Mouse (Mus musculus) embryonic facial prominence, embryonic 12.5 days (tissue): ENCODE measurements around the gene Dync2li1. TPM values are rescaled to one million over a fixed set of nuclear protein-coding genes. Genes with fewer than 3 reads are reported as not detected.

Experiments
- ATAC-seq: fragments of 200-750 bp; cut with Nextera tagmentation; 2 replicates; pipeline ENCODE4 v1.8.0; 2017; ENCODE audit not compliant: insufficient number of reproducible peaks, insufficient read depth, low FRiP score, low TSS enrichment
- H3K27ac ChIP-seq: fragments of 300-500 bp; sonication (generic); 2 replicates; pipeline ENCODE4 v1.5.1; 2016; ENCODE audit warnings: mild to moderate bottlenecking
- H3K27me3 ChIP-seq: fragments of 300-500 bp; sonication (generic); 2 replicates; pipeline ENCODE4 v1.6.1; 2016; ENCODE audit warnings: mild to moderate bottlenecking, moderate library complexity
- H3K36me3 ChIP-seq: fragments of 300-500 bp; sonication (generic); 2 replicates; pipeline ENCODE4 v1.6.1; 2016; ENCODE audit warnings: mild to moderate bottlenecking
- H3K4me1 ChIP-seq: fragments of 300-500 bp; sonication (generic); 2 replicates; pipeline ENCODE4 v1.6.1; 2016
- H3K4me2 ChIP-seq: fragments of 300-500 bp; sonication (generic); replicated peaks from 2 replicates; pipeline ENCODE4 v1.6.1; 2016; ENCODE audit warnings: mild to moderate bottlenecking, moderate library complexity
- H3K4me3 ChIP-seq: fragments of 300-500 bp; sonication (generic); 2 replicates; pipeline ENCODE4 v1.5.1; 2016; ENCODE audit warnings: mild to moderate bottlenecking
- H3K9ac ChIP-seq: fragments of 300-500 bp; sonication (generic); 2 replicates; pipeline ENCODE4 v1.6.1; 2016; ENCODE audit warnings: mild to moderate bottlenecking, moderate library complexity
- H3K9me3 ChIP-seq: fragments of 300-500 bp; sonication (generic); 2 replicates; pipeline ENCODE4 v1.6.1; 2016; ENCODE audit warnings: mild to moderate bottlenecking, moderate library complexity
- WGBS: fragments of 180-500 bp; shearing (Covaris S2); methylation state at CpG from one replicate; pipeline ENCODE4 v1.1.7; 2016; 5-methylcytosine and 5-hydroxymethylcytosine counted together
- polyA plus RNA-seq: library from polyadenylated mRNA; unstranded; fragments of >200 nt; fragmentation: Nextera tagmentation; extraction: Ambion mirVana; gene quantifications from 2 replicates; pipeline ENCODE4 v1.2.1, GENCODE M21; 2016

The Dync2li1 gene
- polyA plus RNA-seq, 1 experiment from 2014 or later: 38.4 TPM

- H3K9ac ChIP-seq: no peak overlapping the region
- no peaks in the 10 kb centered on the region for H3K9me3 ChIP-seq
- ATAC-seq: no peak
- peaks cover 13% of the 10 kb centered on the region for H3K4me1 ChIP-seq
- H3K36me3 ChIP-seq: peaks cover 16% of the 10 kb centered on the region
- H3K27ac ChIP-seq: peak overlapping the region; percentile 26; the same call in 1 of the 2 replicates
- no peak overlapping the region for H3K4me3 ChIP-seq
- 59% methylated on average over 7 of the region's 7 CpGs for WGBS
- H3K4me2 ChIP-seq: no peak overlapping the region
- H3K27me3 ChIP-seq: no peaks in the 10 kb centered on the region
Measured at GRCm38 (mm10) chr17:84596501-84596900, 29.8 kb upstream of the Dync2li1 start.

- no peak overlapping the region for H3K4me2 ChIP-seq
- H3K27me3 ChIP-seq: no peaks in the 10 kb centered on the region
- no peak overlapping the region for H3K9ac ChIP-seq
- H3K4me3 ChIP-seq: no peak overlapping the region
- no peak for ATAC-seq
- no peak overlapping the region for H3K27ac ChIP-seq
- H3K4me1 ChIP-seq: peaks cover 13% of the 10 kb centered on the region
- WGBS: 93% methylated on average over 12 of the region's 12 CpGs
- H3K9me3 ChIP-seq: no peaks in the 10 kb centered on the region
- H3K36me3 ChIP-seq: peaks cover 9% of the 10 kb centered on the region; the same call in 1 of the 2 replicates
Measured at GRCm38 (mm10) chr17:84597859-84598258, 28.4 kb upstream of the Dync2li1 start.

GRCm38 (mm10) chr17:84598928-84599327 lies 27.4 kb upstream of the Dync2li1 start:
- no peak overlapping the region for H3K4me3 ChIP-seq
- ATAC-seq: no peak
- peaks cover 13% of the 10 kb centered on the region for H3K4me1 ChIP-seq
- 52% methylated on average over 7 of the region's 7 CpGs for WGBS
- 0 out of 2 replicates have a peak overlapping the region, but pooled peaks have one; percentile 14 for H3K27ac ChIP-seq
- H3K9me3 ChIP-seq: no peaks in the 10 kb centered on the region
- no peak overlapping the region for H3K4me2 ChIP-seq
- H3K27me3 ChIP-seq: no peaks in the 10 kb centered on the region
- peaks cover 6% of the 10 kb centered on the region; the same call in 1 of the 2 replicates for H3K36me3 ChIP-seq
- no peak overlapping the region for H3K9ac ChIP-seq

- H3K9me3 ChIP-seq: no peaks in the 10 kb centered on the region
- no peaks in the 10 kb centered on the region for H3K36me3 ChIP-seq
- no peak overlapping the region for H3K4me3 ChIP-seq
- H3K9ac ChIP-seq: no peak overlapping the region
- no peak overlapping the region for H3K4me2 ChIP-seq
- H3K27me3 ChIP-seq: no peaks in the 10 kb centered on the region
- 54% methylated on average over 9 of the region's 9 CpGs for WGBS
- ATAC-seq: no peak
- H3K27ac ChIP-seq: peak overlapping the region; percentile 47; the same call in 1 of the 2 replicates
- peaks cover 13% of the 10 kb centered on the region for H3K4me1 ChIP-seq
Measured at GRCm38 (mm10) chr17:84600051-84600983, 26.0 kb upstream of the Dync2li1 start.

DNA sequence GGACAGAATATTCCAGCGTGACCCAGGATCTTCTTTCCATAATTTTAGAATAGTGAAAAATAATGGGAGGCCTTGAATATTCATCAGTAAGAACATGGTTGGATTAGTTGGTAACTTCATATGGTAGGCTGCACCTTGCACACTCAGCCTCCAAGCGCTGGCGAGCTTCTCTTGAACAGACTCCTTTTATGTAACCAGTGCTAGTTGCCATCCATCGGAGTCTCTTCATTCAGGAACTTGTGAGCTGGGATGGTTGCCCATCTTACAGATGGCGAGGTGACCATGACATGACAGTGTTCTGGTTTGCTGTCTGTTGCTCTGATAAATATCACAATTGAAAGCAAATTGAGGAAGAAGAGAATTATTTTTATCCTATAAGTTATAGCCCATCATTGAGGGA lies 24.5 kb upstream of the Dync2li1 start:
- WGBS: 93% methylated on average over 5 of the region's 5 CpGs
- ATAC-seq: no peak

DNA sequence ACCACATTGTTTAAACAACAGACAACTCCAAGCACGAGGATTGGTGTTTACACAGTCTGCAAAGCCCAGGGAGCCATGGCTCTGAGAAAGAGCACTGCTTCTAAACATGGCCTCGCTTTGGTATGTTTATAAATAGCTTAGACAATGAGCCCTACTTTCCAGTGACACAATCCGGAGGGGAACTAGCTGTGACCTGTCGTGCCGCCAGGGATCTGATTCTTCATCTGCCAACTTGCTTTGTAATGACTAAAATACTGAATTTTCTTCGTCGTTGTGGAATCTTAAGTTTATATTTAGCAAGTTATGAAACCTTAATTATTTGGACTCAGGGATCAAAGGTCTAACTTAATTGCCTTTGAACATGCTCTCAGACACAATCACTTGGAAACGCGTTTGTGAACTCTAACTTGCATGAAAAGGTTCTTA lies 23.1 kb upstream of the Dync2li1 start:
- H3K4me3 ChIP-seq: no peak overlapping the region
- no peak overlapping the region for H3K27ac ChIP-seq
- no peak for ATAC-seq
- no peaks in the 10 kb centered on the region for H3K9me3 ChIP-seq
- H3K4me1 ChIP-seq: peaks cover 13% of the 10 kb centered on the region
- no peak overlapping the region for H3K4me2 ChIP-seq
- no peak overlapping the region for H3K9ac ChIP-seq
- WGBS: 63% methylated on average over 9 of the region's 9 CpGs
- H3K36me3 ChIP-seq: 0 out of 2 replicates have a peak, but pooled peaks cover 6% of the 10 kb centered on the region
- no peaks in the 10 kb centered on the region for H3K27me3 ChIP-seq

More for the DNA sequence above, 24.5 kb upstream of the Dync2li1 start:
- H3K9me3 ChIP-seq: no peaks in the 10 kb centered on the region
- H3K4me1 ChIP-seq: peaks cover 13% of the 10 kb centered on the region
- H3K4me2 ChIP-seq: no peak overlapping the region
- H3K4me3 ChIP-seq: no peak overlapping the region
- H3K27me3 ChIP-seq: no peaks in the 10 kb centered on the region
- H3K36me3 ChIP-seq: 0 out of 2 replicates have a peak, but pooled peaks cover 2% of the 10 kb centered on the region
- H3K27ac ChIP-seq: no peak overlapping the region
- no peak overlapping the region for H3K9ac ChIP-seq

DNA sequence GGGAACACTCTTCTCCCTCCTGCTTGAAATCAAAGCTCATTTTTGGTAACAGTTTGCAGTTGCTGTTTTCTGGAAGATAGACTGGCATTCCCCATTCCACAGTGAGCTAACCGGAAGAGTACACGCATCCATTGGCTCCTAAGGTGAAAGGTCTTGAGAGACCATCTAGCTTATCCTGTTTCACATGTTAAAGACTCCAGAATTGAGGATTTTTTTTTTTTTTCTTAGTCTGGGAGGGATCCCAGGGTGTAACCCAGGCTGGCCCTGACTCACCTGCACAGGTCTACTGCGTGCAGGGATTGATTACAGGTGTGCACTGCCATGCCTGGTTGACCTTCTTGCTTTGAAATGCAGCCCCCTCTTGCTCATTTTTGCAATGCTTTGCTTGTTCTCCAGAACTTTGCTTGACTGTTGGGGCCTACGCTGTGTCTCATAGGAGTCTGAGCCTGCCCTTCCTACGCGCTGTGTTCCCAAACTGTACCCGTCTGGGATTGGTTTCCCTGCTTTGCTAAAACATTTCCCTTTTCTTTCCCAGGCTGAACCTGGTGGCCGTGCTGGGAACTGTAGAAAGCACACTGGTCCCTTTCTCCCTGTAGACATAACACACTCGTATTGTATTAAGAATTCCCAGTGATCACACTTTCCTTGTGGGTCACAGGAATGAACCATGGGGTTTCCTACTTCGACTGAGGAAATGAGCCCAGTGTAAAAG lies 22.4 kb upstream of the Dync2li1 start:
- WGBS: 80% methylated on average over 10 of the region's 10 CpGs
- Histone ChIP-seq H3K9ac (no peak overlapping the region), H3K4me3 (no peak overlapping the region), H3K4me2 (no peak overlapping the region), H3K4me1 (peaks cover 11% of the 10 kb centered on the region), H3K36me3 (0 out of 2 replicates have a peak, but pooled peaks cover 6% of the 10 kb centered on the region), H3K9me3 (no peaks in the 10 kb centered on the region), H3K27ac (no peak overlapping the region), H3K27me3 (no peaks in the 10 kb centered on the region)
- no peak for ATAC-seq

GRCm38 (mm10) chr17:84606976-84607375 lies 19.3 kb upstream of the Dync2li1 start:
- Histone ChIP-seq H3K27ac (no peak overlapping the region), H3K27me3 (no peaks in the 10 kb centered on the region), H3K4me3 (no peak overlapping the region), H3K4me1 (peaks cover 6% of the 10 kb centered on the region; the same call in 1 of the 2 replicates), H3K4me2 (no peak overlapping the region), H3K36me3 (0 out of 2 replicates have a peak, but pooled peaks cover 6% of the 10 kb centered on the region), H3K9me3 (no peaks in the 10 kb centered on the region), H3K9ac (no peak overlapping the region)
- 51% methylated on average over 13 of the region's 13 CpGs for WGBS
- no peak for ATAC-seq

DNA sequence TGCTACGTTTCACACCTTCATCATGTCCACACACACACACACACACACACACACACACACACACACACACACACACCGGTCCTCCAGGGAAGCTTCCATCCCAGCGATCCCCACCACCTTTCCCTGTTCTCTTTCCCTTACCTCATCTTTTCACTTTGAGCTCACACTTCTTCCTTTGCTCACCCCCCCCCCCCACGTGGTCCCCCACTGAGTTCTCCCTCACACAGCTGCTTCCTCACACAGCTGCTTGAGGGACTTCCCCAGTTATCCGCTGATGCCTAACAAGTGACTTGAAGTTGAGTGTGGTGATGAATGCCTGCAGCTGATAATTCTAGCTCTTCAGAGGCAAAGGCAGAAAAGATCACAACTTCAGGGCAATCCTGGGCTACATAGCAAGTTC lies 18.7 kb upstream of the Dync2li1 start:
- Histone ChIP-seq H3K27me3 (no peaks in the 10 kb centered on the region), H3K9ac (no peak overlapping the region), H3K4me1 (peaks cover 8% of the 10 kb centered on the region; the same call in 1 of the 2 replicates), H3K27ac (no peak overlapping the region), H3K4me3 (no peak overlapping the region), H3K36me3 (0 out of 2 replicates have a peak, but pooled peaks cover 6% of the 10 kb centered on the region), H3K9me3 (no peaks in the 10 kb centered on the region), H3K4me2 (no peak overlapping the region)
- ATAC-seq: no peak
- 65% methylated on average over 5 of the region's 5 CpGs for WGBS

GRCm38 (mm10) chr17:84608606-84609005 lies 17.7 kb upstream of the Dync2li1 start:
- H3K9ac ChIP-seq: no peak overlapping the region
- H3K36me3 ChIP-seq: peaks cover 14% of the 10 kb centered on the region
- ATAC-seq: no peak

DNA sequence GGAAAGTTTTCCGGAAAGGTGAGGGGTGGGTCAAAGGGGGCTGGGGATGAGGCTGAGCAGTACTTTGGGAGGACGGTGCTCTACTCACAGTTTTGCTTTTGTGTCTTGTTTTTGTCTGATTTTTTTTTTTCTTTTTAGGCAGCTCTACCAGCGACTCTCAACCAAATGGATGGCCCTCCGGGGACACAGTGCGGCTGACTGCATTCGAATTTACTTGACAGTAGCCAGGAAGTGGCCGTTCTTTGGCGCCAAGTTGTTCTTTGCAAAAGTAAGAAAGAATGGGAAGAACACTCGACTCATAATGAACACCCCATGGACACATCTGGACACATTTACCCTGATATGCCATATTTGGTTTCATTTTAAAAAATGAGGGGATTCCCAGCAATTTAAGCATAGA lies 14.8 kb upstream of the Dync2li1 start:
- H3K4me1 ChIP-seq: peaks cover 8% of the 10 kb centered on the region; the same call in 1 of the 2 replicates
- H3K9me3 ChIP-seq: peaks cover 9% of the 10 kb centered on the region
- no peaks in the 10 kb centered on the region for H3K27me3 ChIP-seq
- no peak overlapping the region for H3K4me2 ChIP-seq
- peaks cover 23% of the 10 kb centered on the region for H3K36me3 ChIP-seq
- no peak for ATAC-seq
- 0 out of 2 replicates have a peak overlapping the region, but pooled peaks have one; percentile 36 for H3K27ac ChIP-seq
- 53% methylated on average over 9 of the region's 9 CpGs for WGBS
- H3K9ac ChIP-seq: no peak overlapping the region
- H3K4me3 ChIP-seq: no peak overlapping the region

More at GRCm38 (mm10) chr17:84608606-84609005, 17.7 kb upstream of the Dync2li1 start:
- no peak overlapping the region for H3K27ac ChIP-seq
- no peak overlapping the region for H3K4me3 ChIP-seq
- 80% methylated on average over 4 of the region's 4 CpGs for WGBS
- peaks cover 3% of the 10 kb centered on the region for H3K9me3 ChIP-seq
- no peak overlapping the region for H3K4me2 ChIP-seq
- peaks cover 8% of the 10 kb centered on the region; the same call in 1 of the 2 replicates for H3K4me1 ChIP-seq
- no peaks in the 10 kb centered on the region for H3K27me3 ChIP-seq
